Mouse (Mus musculus) cerebellum, postnatal 10 days (tissue): ENCODE data around the gene Pds5b.
"Not testable (repeated sequence)": the region's sequence is repeated elsewhere in the genome, so short reads cannot be mapped to it uniquely, and the experiment has no call there.

Experiments used
- DNase-seq, 2 experiments: peaks; one replicate each; pipeline ENCODE4 v3.0.0; 2021; ENCODE audit warnings: mixed read lengths in 2 of 2

Gene Pds5b

GRCm38 (mm10) chr5:150829499-150829898, 156.0 kb downstream of the Pds5b start:
- DNase-seq = no peak

- peak; percentile 11 to 13 for DNase-seq
These were observed 157.2 kb downstream of the Pds5b start for GRCm38 (mm10) chr5:150830718-150831117.

GRCm38 (mm10) chr5:150836782-150837181, 163.2 kb downstream of the Pds5b start:
- DNase-seq = no peak

- DNase-seq = peak; percentile 45 to 49
These were observed 166.4 kb downstream of the Pds5b start for GRCm38 (mm10) chr5:150839688-150840541.

- no peak for DNase-seq
These were observed 167.1 kb downstream of the Pds5b start for GRCm38 (mm10) chr5:150840596-150840995.

- no peak for DNase-seq
These were observed 172.4 kb downstream of the Pds5b start for GRCm38 (mm10) chr5:150845961-150846360.

GRCm38 (mm10) chr5:150850821-150851220, 177.3 kb downstream of the Pds5b start:
- no peak for DNase-seq

- DNase-seq = not testable (repeated sequence)
These were observed 178.6 kb downstream of the Pds5b start for GRCm38 (mm10) chr5:150852097-150852496.

GRCm38 (mm10) chr5:150854506-150854905, 181.0 kb downstream of the Pds5b start:
- no peak for DNase-seq

- no peak for DNase-seq
These were observed 186.2 kb downstream of the Pds5b start for GRCm38 (mm10) chr5:150859642-150860194.
